Mouse (Mus musculus) megakaryocyte, embryonic 14.5 days (primary cell): ENCODE measurements around the gene Ptges3l.

ENCODE experiments used
- FLI1 ChIP-seq: IDR thresholded peaks from 2 replicates; pipeline ENCODE4 v1.6.1; 2012; ENCODE audit warnings: low read length, inconsistent platforms, mixed read lengths
- GATA1 ChIP-seq: IDR thresholded peaks from 3 replicates; pipeline ENCODE4 v1.6.1; 2012; ENCODE audit warnings: mixed read lengths, low read length, inconsistent platforms, borderline replicate concordance

DNA sequence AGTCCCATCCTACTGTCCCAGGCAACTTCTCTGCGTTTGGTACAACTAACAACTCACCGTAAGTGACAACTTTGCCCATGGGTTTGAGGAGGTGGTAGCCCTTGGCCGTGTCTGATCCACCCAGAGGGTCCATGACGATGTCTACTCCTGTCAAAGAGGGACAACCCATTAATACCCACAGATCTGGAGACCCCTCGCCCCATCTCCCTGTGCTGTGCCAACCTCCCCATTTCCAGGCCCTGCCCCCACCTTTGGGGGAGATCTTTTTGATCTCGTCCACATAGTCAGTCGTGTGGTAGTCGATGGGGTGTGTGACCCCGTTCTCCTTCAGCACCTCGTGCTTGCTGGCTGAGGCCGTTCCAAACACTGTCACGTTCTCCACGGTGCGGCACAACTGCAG, 37.0 kb upstream of the Ptges3l start:
- TF ChIP-seq GATA1 (no peak), FLI1 (no peak)
